Mouse (Mus musculus): ENCODE measurements around the gene Rex2.
"Not testable (repeated sequence)": the region's sequence is repeated elsewhere in the genome, so short reads cannot be mapped to it uniquely, and the experiment has no call there.

GRCm38 (mm10) chr4:147026374-147026773 lies 4.7 kb downstream of the Rex2 start:
- TF ChIP-seq TAL1, GATA1 (IDR thresholded peaks at IDR 0.05; ENCODE audit: low read length): not testable (repeated sequence)
